Mouse (Mus musculus): ENCODE measurements around the gene Gm17349. TPM values are rescaled to one million over a fixed set of nuclear protein-coding genes. Genes with fewer than 3 reads are reported as not detected.

Gm17349 gene
- polyA plus RNA-seq, 2 experiments, result not detected

DNA sequence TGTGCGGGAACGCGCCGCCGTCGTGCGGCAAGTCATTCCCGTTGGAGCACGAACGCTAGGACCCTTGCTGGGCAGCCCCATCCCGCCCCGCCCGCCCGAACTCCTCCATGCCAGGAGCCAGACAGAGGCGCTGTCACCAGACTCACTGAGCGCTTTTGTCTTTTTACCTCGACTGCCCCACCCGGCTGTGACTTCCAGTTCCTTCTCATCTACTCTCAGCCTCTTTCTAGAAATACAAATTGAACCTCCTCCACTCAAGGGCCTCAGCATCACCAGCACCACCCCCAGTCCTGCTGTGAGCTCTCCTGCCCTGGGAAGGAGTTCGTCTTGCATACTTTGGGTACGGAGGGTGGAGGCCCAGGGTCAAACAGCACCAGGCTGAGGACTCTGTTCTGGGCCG lies 51.4 kb downstream of the Gm17349 start:
- WGBS (ENCODE audit: insufficient replicate concordance), result 9% methylated on average over 21 of the region's 21 CpGs
- Histone ChIP-seq H3K9ac (replicated peaks) (no peak overlapping the region), H3K9me3 (ENCODE audit: control insufficient read depth, low read length) (no peaks in the 10 kb centered on the region), H3K4me3 (ENCODE audit: insufficient read depth in 1 of 2, low read depth in 2 of 2, low read length in 2 of 2) (no peak overlapping the region), H3K27ac (no peak overlapping the region), H3K36me3 (replicated peaks; ENCODE audit: control insufficient read depth, insufficient read depth, low read depth) (peaks cover 3% of the 10 kb centered on the region; the same call in 1 of the 2 replicates), H3K27me3 (ENCODE audit: control insufficient read depth, insufficient read depth, low read length) (peaks cover 46% of the 10 kb centered on the region), H3K4me2 (ENCODE audit: low read depth) (peak overlapping the region; percentile 33; the same call in 1 of the 2 replicates), H3K4me1 (replicated peaks; ENCODE audit: control insufficient read depth in 2 of 2, insufficient read depth in 2 of 2, low read length in 1 of 2) (peaks cover 28 to 30% of the 10 kb centered on the region in 2 experiments)
- no peak for TF ChIP-seq CTCF (IDR thresholded peaks at IDR 0.05; ENCODE audit: low read depth)
- no peak for TF ChIP-seq EP300 (IDR thresholded peaks at IDR 0.05; ENCODE audit: low read depth)
- DNase-seq (ENCODE audit: low read depth in 3 of 3, low spot score in 3 of 3) (no peak), ATAC-seq (ENCODE audit: insufficient read depth) (no peak)

DNA sequence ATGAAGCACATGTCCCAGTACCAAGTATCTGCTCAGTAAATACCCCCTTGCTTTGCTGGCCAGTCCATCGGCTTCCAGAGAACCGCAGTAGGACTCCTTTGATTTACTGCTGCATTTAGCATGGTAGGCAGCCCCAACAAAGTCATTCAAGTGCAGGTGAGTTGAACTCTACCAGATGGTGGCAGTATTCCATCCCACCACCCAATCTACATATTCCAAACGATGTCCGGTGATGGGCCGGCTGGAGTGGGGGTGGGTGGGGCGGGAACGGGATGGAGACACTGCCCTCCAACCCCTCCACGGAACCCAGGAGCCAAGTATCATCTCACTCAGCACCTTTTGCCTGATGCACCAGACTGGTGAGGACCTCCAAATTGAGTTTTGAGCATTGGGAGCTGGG lies 52.0 kb downstream of the Gm17349 start:
- TF ChIP-seq CTCF (IDR thresholded peaks at IDR 0.05; ENCODE audit: low read depth), result peak; percentile 34; the same call in 1 of the 2 replicates
- no peak for TF ChIP-seq EP300 (IDR thresholded peaks at IDR 0.05; ENCODE audit: low read depth)
- Histone ChIP-seq H3K9me3 (ENCODE audit: control insufficient read depth, low read length) (no peaks in the 10 kb centered on the region), H3K27ac (no peak overlapping the region), H3K4me1 (replicated peaks; ENCODE audit: control insufficient read depth in 2 of 2, insufficient read depth in 2 of 2, low read length in 1 of 2) (peaks cover 29 to 32% of the 10 kb centered on the region in 2 experiments), H3K36me3 (replicated peaks; ENCODE audit: control insufficient read depth, insufficient read depth, low read depth) (peaks cover 3% of the 10 kb centered on the region; the same call in 1 of the 2 replicates), H3K4me2 (ENCODE audit: low read depth) (peak overlapping the region; percentile 33; the same call in 1 of the 2 replicates), H3K4me3 (ENCODE audit: insufficient read depth in 1 of 2, low read depth in 2 of 2, low read length in 2 of 2) (no peak overlapping the region), H3K9ac (replicated peaks) (no peak overlapping the region), H3K27me3 (ENCODE audit: control insufficient read depth, insufficient read depth, low read length) (peaks cover 46% of the 10 kb centered on the region)
- 12% methylated on average over 8 of the region's 8 CpGs for WGBS (ENCODE audit: insufficient replicate concordance)
- no peak for ATAC-seq (ENCODE audit: insufficient read depth)
- DNase-seq (ENCODE audit: low read depth in 3 of 3, low spot score in 3 of 3), result no peak

Other genes with a start within 250 kb of the Gm17349 start
- 0.70 and 1.2 TPM in 2 replicates for gene Nckap5l, start 247.7 kb downstream of the Gm17349 start, polyA plus RNA-seq (2012; rRNA removed)
- gene Nckap5l, start 247.7 kb downstream of the Gm17349 start, polyA plus RNA-seq (2014; fragmentation: Nextera tagmentation; extraction: Ambion mirVana), result 0.85 and 1.4 TPM in 2 replicates
- gene Bcdin3d, start 230.8 kb downstream of the Gm17349 start, polyA plus RNA-seq (2012; rRNA removed), result 3.0 and 3.3 TPM in 2 replicates
- gene Bcdin3d, start 230.8 kb downstream of the Gm17349 start, polyA plus RNA-seq (2014; fragmentation: Nextera tagmentation; extraction: Ambion mirVana), result 5.0 TPM in 2 replicates
- 0.02 TPM in 1 of 2 replicates, not detected in the other for gene Faim2, start 177.3 kb downstream of the Gm17349 start, polyA plus RNA-seq (2012; rRNA removed)
- gene Faim2, start 177.3 kb downstream of the Gm17349 start, polyA plus RNA-seq (2014; fragmentation: Nextera tagmentation; extraction: Ambion mirVana), result not detected in 2 replicates
- gene Aqp2, start 126.4 kb downstream of the Gm17349 start, polyA plus RNA-seq (2012; rRNA removed), result not detected in 2 replicates
- not detected in 2 replicates for gene Aqp2, start 126.4 kb downstream of the Gm17349 start, polyA plus RNA-seq (2014; fragmentation: Nextera tagmentation; extraction: Ambion mirVana)
- 0.07 and 0.09 TPM in 2 replicates for gene Aqp5, start 114.7 kb downstream of the Gm17349 start, polyA plus RNA-seq (2012; rRNA removed)
- gene Aqp5, start 114.7 kb downstream of the Gm17349 start, polyA plus RNA-seq (2014; fragmentation: Nextera tagmentation; extraction: Ambion mirVana), result not detected in 2 replicates
- gene Aqp6, start 104.1 kb downstream of the Gm17349 start, polyA plus RNA-seq (2012; rRNA removed), result not detected in 2 replicates
- gene Aqp6, start 104.1 kb downstream of the Gm17349 start, polyA plus RNA-seq (2014; fragmentation: Nextera tagmentation; extraction: Ambion mirVana), result not detected in 2 replicates
- 41.6 and 53.5 TPM in 2 replicates for gene Racgap1, start 53.8 kb downstream of the Gm17349 start, polyA plus RNA-seq (2012; rRNA removed)
- 51.1 and 55.4 TPM in 2 replicates for gene Racgap1, start 53.8 kb downstream of the Gm17349 start, polyA plus RNA-seq (2014; fragmentation: Nextera tagmentation; extraction: Ambion mirVana)
- 0.15 and 0.34 TPM in 2 replicates for gene Asic1, start 35.1 kb downstream of the Gm17349 start, polyA plus RNA-seq (2012; rRNA removed)
- 0.04 and 0.06 TPM in 2 replicates for gene Asic1, start 35.1 kb downstream of the Gm17349 start, polyA plus RNA-seq (2014; fragmentation: Nextera tagmentation; extraction: Ambion mirVana)
- gene Smarcd1, start 3.4 kb downstream of the Gm17349 start, polyA plus RNA-seq (2012; rRNA removed), result 6.7 and 6.9 TPM in 2 replicates
- 4.4 and 4.8 TPM in 2 replicates for gene Smarcd1, start 3.4 kb downstream of the Gm17349 start, polyA plus RNA-seq (2014; fragmentation: Nextera tagmentation; extraction: Ambion mirVana)
- gene Gpd1, start 12.0 kb upstream of the Gm17349 start, polyA plus RNA-seq (2012; rRNA removed), result 8.1 and 9.1 TPM in 2 replicates
- gene Gpd1, start 12.0 kb upstream of the Gm17349 start, polyA plus RNA-seq (2014; fragmentation: Nextera tagmentation; extraction: Ambion mirVana), result 5.2 and 5.3 TPM in 2 replicates
- 67.6 and 77.0 TPM in 2 replicates for gene Cox14, start 20.1 kb upstream of the Gm17349 start, polyA plus RNA-seq (2012; rRNA removed)
- 81.4 and 84.9 TPM in 2 replicates for gene Cox14, start 20.1 kb upstream of the Gm17349 start, polyA plus RNA-seq (2014; fragmentation: Nextera tagmentation; extraction: Ambion mirVana)
- 4.4 and 5.4 TPM in 2 replicates for gene Cers5, start 67.4 kb upstream of the Gm17349 start, polyA plus RNA-seq (2012; rRNA removed)
- 7.7 and 8.7 TPM in 2 replicates for gene Cers5, start 67.4 kb upstream of the Gm17349 start, polyA plus RNA-seq (2014; fragmentation: Nextera tagmentation; extraction: Ambion mirVana)
- gene Lima1, start 170.0 kb upstream of the Gm17349 start, polyA plus RNA-seq (2012; rRNA removed), result 3.3 and 5.1 TPM in 2 replicates
- 6.2 and 7.0 TPM in 2 replicates for gene Lima1, start 170.0 kb upstream of the Gm17349 start, polyA plus RNA-seq (2014; fragmentation: Nextera tagmentation; extraction: Ambion mirVana)

Data from liver, embryonic 14.5 days (tissue).